Mouse (Mus musculus) liver, postnatal 0 days (tissue): ENCODE data around the gene Hist1h2bf.
"Not testable (repeated sequence)": the region's sequence is repeated elsewhere in the genome, so short reads cannot be mapped to it uniquely, and the experiment has no call there.

Experiments used
- CTCF ChIP-seq: sonication (generic); IDR thresholded peaks from 2 replicates; pipeline ENCODE4 v1.5.1; 2016; ENCODE audit warnings: antibody characterized with exemption, low read depth
- EP300 ChIP-seq: IDR thresholded peaks from 2 replicates; pipeline ENCODE4 v1.6.1; 2016; ENCODE audit warnings: antibody characterized with exemption, low read depth, mild to moderate bottlenecking

- peak; percentile 26; the same call in 1 of the 2 replicates for TF ChIP-seq CTCF
- not testable (repeated sequence) for TF ChIP-seq EP300
These were observed 3.6 kb downstream of the Hist1h2bf start for GRCm38 (mm10) chr13:23570261-23571021.
